Mouse (Mus musculus) liver, embryonic 16.5 days (tissue): ENCODE results near the gene Cnih2. TPM values are rescaled to one million over a fixed set of nuclear protein-coding genes. Genes with fewer than 3 reads are reported as not detected.
"Not testable (repeated sequence)": the region's sequence is repeated elsewhere in the genome, so short reads cannot be mapped to it uniquely, and the experiment has no call there.

Experiments used
- ATAC-seq: fragments of 200-750 bp; cut with Nextera tagmentation; 2 replicates; pipeline ENCODE4 v1.8.0; 2017; ENCODE audit warnings: low read depth, mild to moderate bottlenecking, moderate number of reproducible peaks, moderate library complexity
- H3K27ac ChIP-seq: fragments of 300-500 bp; sonication (generic); 2 replicates; pipeline ENCODE4 v1.5.1; 2014; ENCODE audit warnings: mild to moderate bottlenecking, low read length
- H3K27me3 ChIP-seq: fragments of 300-500 bp; sonication (generic); 2 replicates; pipeline ENCODE4 v1.6.1; 2014; ENCODE audit warnings: low read depth, low read length, mixed read lengths; ENCODE audit not compliant: control insufficient read depth, insufficient read depth
- H3K36me3 ChIP-seq: fragments of 300-500 bp; sonication (generic); 2 replicates; pipeline ENCODE4 v1.6.1; 2014; ENCODE audit warnings: mild to moderate bottlenecking; ENCODE audit not compliant: control insufficient read depth, insufficient read depth
- H3K4me1 ChIP-seq: fragments of 300-500 bp; sonication (generic); 2 replicates; pipeline ENCODE4 v1.6.1; 2014; ENCODE audit warnings: low read depth, low read length, mixed read lengths; ENCODE audit not compliant: control insufficient read depth
- H3K4me2 ChIP-seq: fragments of 300-500 bp; sonication (generic); 2 replicates; pipeline ENCODE4 v1.6.1; 2014; ENCODE audit warnings: low read depth, low read length, mixed read lengths
- H3K4me3 ChIP-seq: fragments of 300-500 bp; sonication (generic); 2 replicates; pipeline ENCODE4 v1.5.1; 2014; ENCODE audit warnings: low read depth, mild to moderate bottlenecking, low read length
- H3K9ac ChIP-seq: fragments of 300-500 bp; sonication (generic); 2 replicates; pipeline ENCODE4 v1.6.1; 2014; ENCODE audit warnings: low read depth, low read length
- H3K9me3 ChIP-seq: fragments of 300-500 bp; sonication (generic); replicated peaks from 2 replicates; pipeline ENCODE4 v1.6.1; 2016; ENCODE audit warnings: low read length; ENCODE audit not compliant: control insufficient read depth
- WGBS: fragments of 180-500 bp; shearing (Covaris S2); extraction: QIAGEN DNeasy Blood & Tissue Kit; methylation state at CpG from one replicate; pipeline ENCODE4 v1.1.7; 2014; ENCODE audit not compliant: insufficient replicate concordance; 5-methylcytosine and 5-hydroxymethylcytosine counted together
- polyA plus RNA-seq: library from polyadenylated mRNA; unstranded; fragments of >200 nt; fragmentation: Nextera tagmentation; extraction: Ambion mirVana; gene quantifications from 2 replicates; pipeline ENCODE4 v1.2.1, GENCODE M21; 2015

Gene Cnih2
- polyA plus RNA-seq, 1 experiment from 2014 or later, result 0.40 TPM

DNA sequence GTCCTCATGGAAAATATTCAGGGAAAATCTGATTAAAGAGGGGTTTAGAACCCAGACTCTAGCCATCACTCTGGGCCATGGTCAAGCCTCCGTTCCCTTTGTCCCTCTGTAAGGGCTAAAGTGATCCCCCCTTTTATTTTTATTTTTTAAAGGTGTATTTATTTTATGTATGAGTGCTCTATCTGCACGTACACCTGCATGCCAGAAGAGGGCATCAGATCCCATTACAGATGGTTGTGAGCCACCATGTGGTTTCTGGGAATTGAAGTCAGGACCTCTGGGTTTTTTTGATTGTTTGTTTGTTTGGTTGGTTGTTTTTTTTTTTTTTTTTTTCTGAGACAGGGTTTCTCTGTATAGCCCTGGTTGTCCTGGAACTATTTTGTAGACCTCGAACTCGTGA is 11.8 kb downstream of the Cnih2 start:
- H3K36me3 ChIP-seq, ATAC-seq, H3K9me3 ChIP-seq, H3K4me3 ChIP-seq, H3K27ac ChIP-seq, H3K4me2 ChIP-seq, H3K9ac ChIP-seq: not testable (repeated sequence)
- peaks cover 21% of the 10 kb centered on the region for H3K4me1 ChIP-seq
- H3K27me3 ChIP-seq, result peaks cover 55% of the 10 kb centered on the region
- 48% methylated on average over 4 of the region's 4 CpGs for WGBS

DNA sequence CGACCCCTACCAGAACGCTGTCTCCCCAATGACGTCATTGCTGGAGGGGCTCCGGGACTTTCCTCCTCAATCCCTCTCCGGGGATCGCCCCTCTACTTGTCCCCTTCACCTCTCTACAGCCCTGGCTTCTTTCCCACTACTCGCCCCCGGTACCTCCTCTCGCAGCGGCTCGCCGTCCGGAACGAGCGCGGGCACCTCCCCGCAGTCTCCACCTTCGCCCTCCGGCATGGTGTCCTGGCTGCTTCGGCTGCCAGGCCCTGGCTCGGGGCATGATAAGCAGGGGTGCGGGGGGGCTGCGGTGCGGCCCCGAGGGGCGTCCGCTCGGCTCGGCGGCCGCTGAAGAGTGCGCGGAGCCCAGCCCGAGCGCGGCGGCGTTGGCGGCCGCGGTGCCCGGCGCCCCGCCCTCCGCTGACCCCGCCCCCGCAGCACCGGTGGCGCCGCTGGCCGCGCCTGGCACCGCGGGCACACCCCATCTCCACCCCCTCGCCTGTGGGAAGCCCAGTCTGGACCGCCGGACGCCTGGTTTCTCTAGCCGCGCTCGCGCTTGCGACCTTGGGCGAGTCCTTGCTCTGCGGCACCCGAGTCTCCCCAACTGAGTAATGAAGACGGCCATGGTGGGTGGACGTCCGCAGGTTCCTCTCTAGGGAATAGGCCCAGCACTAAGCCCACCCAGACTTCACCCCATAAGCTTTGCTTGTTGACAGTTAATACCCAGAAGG is 13.0 kb downstream of the Cnih2 start, which contains the start of gene Tmem151a:
Gene Tmem151a, minus strand, starts transcription at position 387 of the 719 bp plus-strand sequence.
- Histone ChIP-seq H3K27ac (no peak within 1 kb of the TSS), H3K9ac (no peak within 1 kb of the TSS), H3K4me2 (peak within 1 kb of the TSS; percentile 79), H3K36me3 (no peaks in the 10 kb centered on the region), H3K27me3 (peaks cover 67% of the 10 kb centered on the region), H3K9me3 (no peaks in the 10 kb centered on the region), H3K4me3 (peak within 1 kb of the TSS; percentile 56), H3K4me1 (peaks cover 21% of the 10 kb centered on the region)
- no peak for ATAC-seq
- 1% methylated on average over 64 of the region's 69 CpGs for WGBS

GRCm38 (mm10) chr19:5084834-5085144 is 13.5 kb downstream of the Cnih2 start:
- ATAC-seq, result no peak
- H3K36me3 ChIP-seq, result no peaks in the 10 kb centered on the region
- H3K9ac ChIP-seq, result no peak overlapping the region
- H3K9me3 ChIP-seq, result no peaks in the 10 kb centered on the region
- peaks cover 21% of the 10 kb centered on the region for H3K4me1 ChIP-seq
- no peak overlapping the region for H3K27ac ChIP-seq
- H3K4me3 ChIP-seq, result peak overlapping the region; percentile 56
- peak overlapping the region; percentile 79 for H3K4me2 ChIP-seq
- 4% methylated on average over 15 of the region's 15 CpGs for whole genome bisulfite sequencing
- peaks cover 72% of the 10 kb centered on the region for H3K27me3 ChIP-seq

DNA sequence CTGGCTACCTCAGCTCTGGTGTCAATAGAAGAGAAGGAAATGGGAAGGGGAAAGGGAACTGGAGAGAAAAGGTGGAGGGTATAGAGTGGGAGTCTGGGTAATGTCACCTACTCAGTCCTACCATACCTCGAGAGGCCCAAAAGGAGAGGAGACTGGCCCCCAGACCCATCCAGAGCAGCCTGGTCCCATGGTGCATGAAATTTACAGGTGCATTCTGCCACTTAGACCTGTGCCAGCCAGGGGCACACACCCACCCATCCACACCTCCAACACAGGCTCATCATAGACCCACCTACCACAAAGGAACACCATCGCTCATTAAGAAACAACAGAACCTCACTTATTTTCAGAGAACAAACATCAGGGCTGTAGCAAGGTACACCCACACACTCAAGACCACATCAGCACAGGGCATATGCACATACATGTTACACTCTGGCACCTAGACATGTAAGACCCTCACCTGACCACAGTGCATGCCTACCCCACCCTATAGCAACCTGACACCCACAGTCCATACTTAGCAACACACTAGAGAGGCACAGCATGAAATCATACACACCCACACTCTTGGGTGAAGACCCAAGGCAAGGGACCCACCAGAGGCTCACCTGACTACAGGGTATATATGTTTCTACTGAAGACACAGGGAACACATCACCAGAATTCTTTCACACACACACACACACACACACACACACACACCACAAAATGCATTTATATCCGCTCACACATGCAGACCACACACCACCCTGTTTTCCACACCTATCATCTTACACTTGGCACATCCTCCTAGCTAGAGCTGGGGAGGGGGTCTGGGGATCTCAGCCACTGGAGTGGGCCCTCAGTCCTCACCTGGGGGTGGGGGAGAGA is 14.1 kb downstream of the Cnih2 start:
- WGBS, result 53% methylated on average over 3 of the region's 3 CpGs
- peaks cover 18% of the 10 kb centered on the region for H3K4me1 ChIP-seq
- no peaks in the 10 kb centered on the region for H3K36me3 ChIP-seq
- no peaks in the 10 kb centered on the region for H3K9me3 ChIP-seq
- peaks cover 72% of the 10 kb centered on the region for H3K27me3 ChIP-seq
- ATAC-seq, result no peak
- H3K4me3 ChIP-seq, result no peak overlapping the region
- no peak overlapping the region for H3K9ac ChIP-seq
- H3K27ac ChIP-seq, result no peak overlapping the region
- H3K4me2 ChIP-seq, result no peak overlapping the region

DNA sequence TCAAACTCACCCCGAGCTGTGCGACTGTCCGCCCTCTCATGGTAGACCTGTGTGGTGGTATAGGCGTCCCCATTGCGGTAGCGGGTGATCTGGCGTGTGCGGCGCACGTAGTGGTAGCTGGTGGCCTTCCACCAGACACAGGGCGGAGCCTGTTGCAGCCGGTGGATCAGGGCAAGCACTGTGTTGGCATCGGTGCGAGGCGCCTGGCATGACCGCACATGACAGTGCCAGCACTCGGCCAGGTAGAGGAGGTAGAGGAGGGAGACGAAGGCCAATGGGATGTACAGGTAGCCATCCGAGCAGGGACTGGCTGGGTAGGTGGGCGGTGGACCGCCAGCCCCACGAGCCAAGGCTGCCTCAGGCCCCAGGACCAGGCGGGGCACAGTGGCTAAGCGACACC is 15.7 kb downstream of the Cnih2 start:
- 57% methylated on average over 24 of the region's 24 CpGs for WGBS
- Histone ChIP-seq H3K9me3 (no peaks in the 10 kb centered on the region), H3K9ac (no peak overlapping the region), H3K36me3 (no peaks in the 10 kb centered on the region), H3K27ac (no peak overlapping the region), H3K4me1 (peaks cover 10% of the 10 kb centered on the region), H3K27me3 (peaks cover 72% of the 10 kb centered on the region), H3K4me3 (no peak overlapping the region), H3K4me2 (no peak overlapping the region)
- ATAC-seq, result no peak

DNA sequence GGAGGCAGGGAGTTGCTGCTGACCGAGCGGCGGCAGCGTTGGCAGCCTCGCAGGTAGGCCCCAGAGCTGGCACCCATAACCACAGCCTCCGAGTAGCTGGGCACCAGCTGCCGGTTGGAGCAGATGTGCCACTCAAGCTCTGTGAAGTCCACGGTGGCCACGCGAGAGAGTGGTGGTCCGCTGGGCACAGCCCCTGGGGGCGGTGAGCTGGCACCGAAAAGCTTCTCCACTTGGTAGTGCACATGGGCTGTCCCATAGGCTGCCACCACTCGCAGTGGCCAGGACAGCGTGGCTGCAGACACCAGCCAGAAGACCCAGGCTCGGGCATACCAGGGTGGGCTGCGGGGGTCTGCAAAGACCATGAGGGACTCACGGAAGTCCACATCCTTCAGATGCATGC is 16.3 kb downstream of the Cnih2 start:
- Histone ChIP-seq H3K36me3 (no peaks in the 10 kb centered on the region), H3K27me3 (peaks cover 71% of the 10 kb centered on the region), H3K9ac (no peak overlapping the region), H3K9me3 (no peaks in the 10 kb centered on the region), H3K27ac (no peak overlapping the region), H3K4me2 (no peak overlapping the region), H3K4me1 (peaks cover 9% of the 10 kb centered on the region), H3K4me3 (no peak overlapping the region)
- no peak for ATAC-seq
- WGBS, result 62% methylated on average over 18 of the region's 18 CpGs

- Histone ChIP-seq H3K9ac (no peak overlapping the region), H3K27me3 (peaks cover 45% of the 10 kb centered on the region), H3K9me3 (no peaks in the 10 kb centered on the region), H3K36me3 (no peaks in the 10 kb centered on the region), H3K4me1 (no peaks in the 10 kb centered on the region), H3K4me3 (no peak overlapping the region), H3K27ac (no peak overlapping the region), H3K4me2 (no peak overlapping the region)
- 72% methylated on average over 1 of the region's 1 CpGs for WGBS
- ATAC-seq, result no peak
Measured at GRCm38 (mm10) chr19:5079279-5079678, 19.0 kb downstream of the Cnih2 start.

DNA sequence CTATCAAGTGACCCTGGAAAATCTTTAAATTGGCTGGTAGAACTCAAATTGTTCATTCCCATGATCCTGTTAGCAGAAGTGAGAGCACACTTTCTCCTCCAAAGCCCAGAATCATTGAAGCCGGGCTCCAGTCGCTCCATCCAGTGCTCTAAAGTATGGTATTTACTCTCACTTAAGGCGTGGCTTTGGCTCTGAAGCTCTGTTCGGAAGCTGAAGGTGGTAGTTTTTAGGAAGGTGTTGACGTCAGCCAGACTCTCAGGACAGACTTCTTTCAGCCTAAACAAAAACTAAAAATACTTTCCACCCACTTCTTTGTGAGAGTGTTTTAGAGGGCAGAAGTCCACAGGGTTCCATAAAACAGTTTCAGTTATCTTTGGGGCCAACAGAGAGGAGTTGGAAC is 24.8 kb downstream of the Cnih2 start:
- Histone ChIP-seq H3K4me3 (no peak overlapping the region), H3K9me3 (no peaks in the 10 kb centered on the region), H3K27ac (no peak overlapping the region), H3K27me3 (peaks cover 30% of the 10 kb centered on the region), H3K36me3 (no peaks in the 10 kb centered on the region), H3K9ac (no peak overlapping the region), H3K4me1 (peaks cover 25% of the 10 kb centered on the region), H3K4me2 (no peak overlapping the region)
- WGBS, result 32% methylated on average over 5 of the region's 5 CpGs
- no peak for ATAC-seq

- Histone ChIP-seq H3K4me1 (peaks cover 30% of the 10 kb centered on the region), H3K9ac (no peak overlapping the region), H3K4me2 (peak overlapping the region; percentile 86), H3K27me3 (peaks cover 35% of the 10 kb centered on the region), H3K27ac (no peak overlapping the region), H3K4me3 (peak overlapping the region; percentile 59), H3K36me3 (no peaks in the 10 kb centered on the region), H3K9me3 (no peaks in the 10 kb centered on the region)
- WGBS, result 1% methylated on average over 15 of the region's 15 CpGs
- no peak for ATAC-seq
Measured at GRCm38 (mm10) chr19:5073028-5073427, 25.3 kb downstream of the Cnih2 start.
